Mouse (Mus musculus): ENCODE data around the gene Olfr1303. TPM values are rescaled to one million over a fixed set of nuclear protein-coding genes. Genes with fewer than 3 reads are reported as not detected.

Olfr1303 gene
- not detected in 2 replicates for polyA plus RNA-seq (2012)

- no peak for TF ChIP-seq GATA1 (IDR thresholded peaks at IDR 0.05; ENCODE audit: low read length)
Observed at GRCm38 (mm10) chr2:111820240-111820639, at the start of gene Olfr1303. TSS of gene Olfr1303 (minus strand) at chr2:111820340.

- TF ChIP-seq GATA1 (IDR thresholded peaks at IDR 0.05; ENCODE audit: low read length) = no peak
Observed at GRCm38 (mm10) chr2:111812936-111813335, 7.2 kb downstream of the Olfr1303 start.

- TF ChIP-seq GATA1 (IDR thresholded peaks at IDR 0.05; ENCODE audit: low read length) = no peak
Observed at GRCm38 (mm10) chr2:111777129-111777528, 43.0 kb downstream of the Olfr1303 start, which contains the start of gene Olfr1302. TSS of gene Olfr1302 (plus strand) at chr2:111777429.

Other genes starting within 250 kb of the Olfr1303 start
- not detected in 2 replicates for gene Olfr1297, start 193.8 kb downstream of the Olfr1303 start, polyA plus RNA-seq (2012)
- gene Olfr1298, start 171.1 kb downstream of the Olfr1303 start, polyA plus RNA-seq (2012) = not detected in 2 replicates
- gene Olfr1299, start 158.9 kb downstream of the Olfr1303 start, polyA plus RNA-seq (2012) = not detected in 2 replicates
- not detected in 2 replicates for gene Olfr1301, start 69.3 kb downstream of the Olfr1303 start, polyA plus RNA-seq (2012)
- gene Olfr1302, start 42.9 kb downstream of the Olfr1303 start, polyA plus RNA-seq (2012) = not detected in 2 replicates
- not detected in 2 replicates for gene Olfr1305, start 56.8 kb upstream of the Olfr1303 start, polyA plus RNA-seq (2012)
- gene Olfr1306, start 95.9 kb upstream of the Olfr1303 start, polyA plus RNA-seq (2012) = not detected in 2 replicates
- not detected in 2 replicates for gene Olfr1307, start 129.1 kb upstream of the Olfr1303 start, polyA plus RNA-seq (2012)
- gene Olfr1308, start 144.6 kb upstream of the Olfr1303 start, polyA plus RNA-seq (2012) = not detected in 2 replicates
- gene Olfr1309, start 169.9 kb upstream of the Olfr1303 start, polyA plus RNA-seq (2012) = not detected in 2 replicates
- gene Olfr1310, start 192.4 kb upstream of the Olfr1303 start, polyA plus RNA-seq (2012) = not detected in 2 replicates
- not detected in 2 replicates for gene Olfr1311, start 204.1 kb upstream of the Olfr1303 start, polyA plus RNA-seq (2012)
- gene Olfr1312, start 229.9 kb upstream of the Olfr1303 start, polyA plus RNA-seq (2012) = not detected in 2 replicates